Mouse (Mus musculus) hindbrain, embryonic 14.5 days (tissue): ENCODE measurements at regions not wholly inside any gene's neighbourhood (a gene's known extent, or its start where the extent isn't known, plus 50 kb on each side); places are given as distances from the start of the nearest gene placed in this dataset.
"Not testable (repeated sequence)": the region's sequence is repeated elsewhere in the genome, so short reads cannot be mapped to it uniquely, and the experiment has no call there.

Experiments
- ATAC-seq: fragments of 200-750 bp; cut with Nextera tagmentation; 2 replicates; pipeline ENCODE4 v1.8.0; 2017; ENCODE audit warnings: moderate number of reproducible peaks, mild to moderate bottlenecking, moderate TSS enrichment, moderate library complexity; ENCODE audit not compliant: low FRiP score
- DNase-seq: peaks from one replicate; pipeline ENCODE4 v3.0.0-alpha.2; 2015; ENCODE audit warnings: low spot score
- H3K27ac ChIP-seq: fragments of 300-500 bp; sonication (generic); 2 replicates; pipeline ENCODE4 v1.5.1; 2014; ENCODE audit warnings: mild to moderate bottlenecking, moderate library complexity
- H3K27me3 ChIP-seq: fragments of 300-500 bp; sonication (generic); 2 replicates; pipeline ENCODE4 v1.6.1; 2014; ENCODE audit warnings: mild to moderate bottlenecking, low read length, mixed read lengths; ENCODE audit not compliant: control insufficient read depth, insufficient read depth
- H3K36me3 ChIP-seq: fragments of 300-500 bp; sonication (generic); replicated peaks from 2 replicates; pipeline ENCODE4 v1.6.1; 2014; ENCODE audit not compliant: control insufficient read depth, insufficient read depth
- H3K4me1 ChIP-seq: fragments of 300-500 bp; sonication (generic); replicated peaks from 2 replicates; pipeline ENCODE4 v1.6.1; 2014; ENCODE audit warnings: antibody characterized with exemption, low read length, mixed read lengths; ENCODE audit not compliant: control insufficient read depth, insufficient read depth
- H3K4me2 ChIP-seq: fragments of 300-500 bp; sonication (generic); replicated peaks from 2 replicates; pipeline ENCODE4 v1.6.1; 2014; ENCODE audit warnings: mild to moderate bottlenecking, moderate library complexity
- H3K4me3 ChIP-seq: fragments of 300-500 bp; sonication (generic); replicated peaks from 2 replicates; pipeline ENCODE4 v1.5.1; 2014; ENCODE audit warnings: mild to moderate bottlenecking, low read length
- H3K9ac ChIP-seq: fragments of 300-500 bp; sonication (generic); 2 replicates; pipeline ENCODE4 v1.6.1; 2014
- H3K9me3 ChIP-seq: fragments of 300-500 bp; sonication (generic); 2 replicates; pipeline ENCODE4 v1.6.1; 2016; ENCODE audit warnings: low read length; ENCODE audit not compliant: control insufficient read depth
- WGBS: fragments of 180-500 bp; shearing (Covaris S2); extraction: QIAGEN DNeasy Blood & Tissue Kit; methylation state at CpG from one replicate; pipeline ENCODE4 v1.1.7; 2014; 5-methylcytosine and 5-hydroxymethylcytosine counted together

DNA sequence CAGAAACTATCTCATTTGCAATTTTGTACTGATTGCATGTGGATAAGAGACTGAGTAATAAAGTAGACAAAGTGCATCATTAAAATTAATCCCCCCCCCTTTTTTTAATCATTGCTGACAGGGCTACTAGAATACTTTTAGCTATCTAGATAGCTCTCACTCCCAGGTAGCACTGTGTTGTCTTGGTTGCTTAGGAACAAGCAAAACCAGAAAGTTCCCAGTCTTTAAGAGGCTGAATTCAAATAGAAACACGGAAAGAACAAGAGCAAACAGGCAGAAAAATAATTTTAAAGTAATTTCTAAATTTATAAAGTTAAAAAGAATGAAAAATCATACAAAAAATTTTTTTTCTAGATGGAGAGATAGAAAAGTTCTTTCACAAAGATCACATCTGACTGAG lies 65.0 kb upstream of the Rhobtb1 start:
- Histone ChIP-seq H3K4me3 (no peak overlapping the region), H3K4me2 (no peak overlapping the region), H3K27ac (no peak overlapping the region), H3K36me3 (no peaks in the 10 kb centered on the region), H3K9ac (no peak overlapping the region), H3K27me3 (no peaks in the 10 kb centered on the region), H3K9me3 (no peaks in the 10 kb centered on the region), H3K4me1 (no peaks in the 10 kb centered on the region)
- DNase-seq (no peak), ATAC-seq (no peak)
- WGBS: 78% methylated on average over 1 of the region's 1 CpGs

DNA sequence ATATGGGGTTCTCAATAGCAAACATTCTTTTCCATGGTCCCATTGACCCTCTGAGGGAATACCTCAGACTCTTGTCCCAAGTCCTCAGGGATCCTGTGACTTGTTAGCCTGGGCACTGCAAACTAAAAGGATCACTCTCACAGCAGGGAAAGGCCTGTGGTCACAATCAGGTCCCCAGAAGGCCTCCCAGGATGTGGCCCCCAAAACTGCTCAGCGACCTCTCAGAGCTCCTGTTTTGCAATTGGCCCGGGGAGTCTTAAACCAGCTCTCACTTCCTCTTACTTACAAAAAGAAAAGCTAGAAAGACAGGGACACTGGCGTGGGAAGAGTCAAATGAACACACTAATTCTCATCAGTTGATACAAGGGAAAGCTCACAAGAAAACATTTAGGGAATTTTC lies 59.4 kb upstream of the Rhobtb1 start:
- WGBS: 77% methylated on average over 3 of the region's 3 CpGs
- H3K4me3 ChIP-seq: no peak overlapping the region
- ATAC-seq: no peak
- no peak overlapping the region for H3K9ac ChIP-seq
- no peak for DNase-seq
- no peak overlapping the region for H3K27ac ChIP-seq
- H3K4me1 ChIP-seq: no peaks in the 10 kb centered on the region
- H3K4me2 ChIP-seq: no peak overlapping the region
- H3K27me3 ChIP-seq: no peaks in the 10 kb centered on the region
- no peaks in the 10 kb centered on the region for H3K9me3 ChIP-seq
- H3K36me3 ChIP-seq: no peaks in the 10 kb centered on the region

DNA sequence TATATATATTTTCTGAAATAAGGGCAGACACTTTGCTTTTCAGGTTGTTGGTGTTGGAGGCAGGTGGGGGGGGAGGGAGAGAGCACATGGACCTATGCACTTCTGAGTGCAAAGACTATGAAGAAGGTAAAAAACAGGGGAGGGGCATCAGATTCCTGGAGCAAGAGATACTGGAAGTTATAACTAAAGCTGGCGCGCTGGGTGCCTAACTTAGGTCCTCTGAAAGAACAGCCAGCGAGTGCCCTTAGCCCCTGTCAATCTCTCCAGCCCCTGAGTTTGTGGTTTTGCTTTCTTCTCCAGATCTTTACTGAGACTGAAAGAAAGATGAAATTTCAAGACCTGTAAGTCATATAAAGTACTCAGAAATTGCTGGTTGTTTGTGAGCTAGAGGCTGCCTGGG lies 51.2 kb upstream of the Rhobtb1 start:
- H3K4me2 ChIP-seq: no peak overlapping the region
- no peaks in the 10 kb centered on the region for H3K27me3 ChIP-seq
- WGBS: 90% methylated on average over 3 of the region's 3 CpGs
- H3K27ac ChIP-seq: no peak overlapping the region
- no peaks in the 10 kb centered on the region for H3K9me3 ChIP-seq
- H3K36me3 ChIP-seq: no peaks in the 10 kb centered on the region
- no peak overlapping the region for H3K9ac ChIP-seq
- H3K4me3 ChIP-seq: no peak overlapping the region
- peaks cover 9% of the 10 kb centered on the region; the same call in 1 of the 2 replicates for H3K4me1 ChIP-seq
- ATAC-seq: no peak
- no peak for DNase-seq

DNA sequence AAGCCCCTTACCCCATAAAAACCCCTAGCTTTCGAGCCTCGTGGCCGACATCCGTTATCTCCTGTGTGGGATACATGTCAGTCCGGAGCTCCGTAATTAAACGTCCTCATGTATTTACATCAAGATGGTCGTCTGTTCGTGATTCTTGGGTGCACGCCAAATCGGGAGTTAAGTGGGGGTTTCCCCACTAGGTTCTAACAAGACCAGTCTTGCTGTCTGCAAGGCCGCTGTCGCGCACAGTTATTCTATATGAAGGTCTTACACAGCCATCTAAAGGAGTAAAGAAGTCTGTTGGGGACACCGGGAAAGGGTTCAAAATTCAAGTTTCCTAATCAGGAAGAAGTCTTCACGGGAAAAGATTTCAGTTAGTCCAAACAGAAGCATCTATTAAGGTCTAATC lies 50.5 kb upstream of the Rhobtb1 start:
- not testable (repeated sequence) for H3K9me3 ChIP-seq, H3K9ac ChIP-seq, H3K4me2 ChIP-seq, H3K27ac ChIP-seq, ATAC-seq, DNase-seq, H3K27me3 ChIP-seq, H3K4me3 ChIP-seq, H3K4me1 ChIP-seq, H3K36me3 ChIP-seq
- 78% methylated on average over 16 of the region's 16 CpGs for WGBS
